Mouse (Mus musculus) bone marrow macrophage, adult 2 months (primary cell): Measurements from ENCODE around the gene Sapcd1. TPM values are rescaled to one million over a fixed set of nuclear protein-coding genes. Genes with fewer than 3 reads are reported as not detected.

ENCODE experiments used
- H3K27ac ChIP-seq: 2 replicates; pipeline ENCODE4 v1.5.1; 2012; ENCODE audit warnings: low read depth, low read length; ENCODE audit not compliant: insufficient read depth
- H3K4me1 ChIP-seq: 2 replicates; pipeline ENCODE4 v1.6.1; 2012; ENCODE audit warnings: low read length; ENCODE audit not compliant: control insufficient read depth, insufficient read depth
- H3K4me3 ChIP-seq: 2 replicates; pipeline ENCODE4 v1.5.1; 2012; ENCODE audit warnings: mild to moderate bottlenecking, low read length, moderate library complexity; ENCODE audit not compliant: insufficient read depth
- CTCF ChIP-seq: IDR thresholded peaks from 2 replicates; pipeline ENCODE4 v1.5.1; 2012; ENCODE audit warnings: low read depth, mild to moderate bottlenecking, low read length, moderate library complexity
- POLR2A ChIP-seq: IDR thresholded peaks from 2 replicates; pipeline ENCODE4 v1.6.1; 2012; ENCODE audit warnings: mild to moderate bottlenecking, low read depth, low read length, borderline replicate concordance
- polyA plus RNA-seq: library from polyadenylated mRNA; stranded (reverse); fragments of >200 nt; gene quantifications from 2 replicates; pipeline ENCODE4 v1.2.4, GENCODE M21; 2012; ENCODE audit not compliant: missing spikeins, insufficient read depth, insufficient read length

Sapcd1 gene
- polyA plus RNA-seq, 1 experiment, result not detected

- Histone ChIP-seq H3K27ac (no peak overlapping the region), H3K4me1 (peaks cover 26% of the 10 kb centered on the region), H3K4me3 (no peak overlapping the region)
- TF ChIP-seq POLR2A (no peak), CTCF (no peak)
Measured at GRCm38 (mm10) chr17:35021842-35022477, 5.9 kb downstream of the Sapcd1 start.

GRCm38 (mm10) chr17:35021163-35021808 is 6.5 kb downstream of the Sapcd1 start:
- peaks cover 26% of the 10 kb centered on the region for H3K4me1 ChIP-seq
- no peak overlapping the region for H3K4me3 ChIP-seq
- TF ChIP-seq POLR2A (no peak), CTCF (peak; percentile 92)
- H3K27ac ChIP-seq, result no peak overlapping the region

- peaks cover 26% of the 10 kb centered on the region for H3K4me1 ChIP-seq
- TF ChIP-seq POLR2A, result no peak
- TF ChIP-seq CTCF, result no peak
Measured at GRCm38 (mm10) chr17:35020551-35020950, 7.3 kb downstream of the Sapcd1 start.

GRCm38 (mm10) chr17:35019894-35020293 is 7.9 kb downstream of the Sapcd1 start:
- no peak overlapping the region for H3K4me3 ChIP-seq
- H3K27ac ChIP-seq, result no peak overlapping the region
- TF ChIP-seq CTCF, result no peak
- no peak for TF ChIP-seq POLR2A
- H3K4me1 ChIP-seq, result peaks cover 23% of the 10 kb centered on the region

More at GRCm38 (mm10) chr17:35020551-35020950, 7.3 kb downstream of the Sapcd1 start:
- Histone ChIP-seq H3K27ac (no peak overlapping the region), H3K4me3 (no peak overlapping the region)

DNA sequence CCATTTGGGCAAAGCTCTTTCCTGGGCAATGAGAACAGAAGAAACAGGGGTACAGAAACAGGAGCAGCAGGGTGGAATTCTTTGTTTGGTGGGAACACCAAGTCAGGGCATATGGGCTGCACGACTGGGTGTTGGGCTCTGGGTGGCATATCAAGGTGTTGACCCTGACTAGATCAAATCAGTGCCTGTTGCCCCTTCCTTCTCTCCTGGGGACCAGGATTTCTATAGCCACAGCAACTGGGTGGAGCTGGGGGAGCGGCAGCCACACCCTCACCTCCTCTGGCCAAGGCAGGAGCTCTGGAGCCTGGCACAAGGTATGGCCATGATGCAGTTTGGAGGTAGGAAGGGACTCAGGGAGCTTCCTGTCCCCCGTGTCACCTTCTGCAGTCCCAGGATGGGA is 9.6 kb downstream of the Sapcd1 start:
- Histone ChIP-seq H3K4me3 (no peak overlapping the region), H3K4me1 (peaks cover 7% of the 10 kb centered on the region), H3K27ac (no peak overlapping the region)
- TF ChIP-seq CTCF (no peak), POLR2A (no peak)

DNA sequence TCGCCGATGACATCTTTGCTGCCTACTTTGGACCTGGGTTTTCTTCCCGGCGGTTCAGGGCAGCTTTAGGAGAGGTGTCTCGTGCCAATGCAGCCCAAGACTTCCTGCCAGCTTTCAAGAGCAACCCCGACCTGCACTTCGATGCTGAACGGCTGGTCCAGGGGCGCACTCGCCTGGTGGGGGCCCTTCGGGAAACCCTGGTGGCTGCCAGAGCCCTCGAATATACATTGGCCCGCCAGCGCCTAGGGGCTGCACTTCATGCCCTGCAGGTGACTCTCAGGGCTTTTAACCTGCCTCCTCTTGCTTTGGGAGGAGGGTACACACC is 10.1 kb downstream of the Sapcd1 start:
- Histone ChIP-seq H3K4me3 (no peak overlapping the region), H3K27ac (no peak overlapping the region), H3K4me1 (peaks cover 6% of the 10 kb centered on the region)
- no peak for TF ChIP-seq CTCF
- no peak for TF ChIP-seq POLR2A

- no peak overlapping the region for H3K27ac ChIP-seq
- H3K4me1 ChIP-seq, result peaks cover 6% of the 10 kb centered on the region
- no peak overlapping the region for H3K4me3 ChIP-seq
- TF ChIP-seq POLR2A (no peak), CTCF (no peak)
Measured at GRCm38 (mm10) chr17:35016791-35017705, 10.8 kb downstream of the Sapcd1 start.

DNA sequence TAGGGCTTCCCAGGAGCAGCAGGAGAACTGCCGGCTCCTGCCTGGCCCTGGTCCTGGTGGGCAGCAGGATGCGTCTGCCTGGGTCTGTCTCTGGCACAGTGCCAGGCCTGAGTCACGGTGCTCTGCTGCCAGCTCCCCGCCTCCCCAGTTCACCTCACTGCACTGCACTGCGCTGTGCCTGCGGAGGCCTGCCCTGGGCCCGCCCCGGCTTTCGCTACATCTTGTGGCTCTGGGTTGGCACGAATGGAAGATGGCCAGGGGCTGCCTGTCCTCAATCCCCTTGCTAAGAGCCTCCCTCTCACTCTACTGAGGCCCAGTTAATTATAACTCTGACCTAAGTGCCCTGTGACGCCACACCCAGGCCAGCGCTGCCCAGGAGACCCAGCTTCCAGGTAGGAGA is 11.4 kb downstream of the Sapcd1 start, which contains the start of gene Vwa7:
Gene Vwa7, plus strand, starts transcription at position 204 of the 400 bp plus-strand sequence.
- H3K4me1 ChIP-seq, result peaks cover 2% of the 10 kb centered on the region
- H3K27ac ChIP-seq, result no peak within 1 kb of the TSS
- TF ChIP-seq CTCF, result no peak
- TF ChIP-seq POLR2A, result no peak
- H3K4me3 ChIP-seq, result no peak within 1 kb of the TSS

DNA sequence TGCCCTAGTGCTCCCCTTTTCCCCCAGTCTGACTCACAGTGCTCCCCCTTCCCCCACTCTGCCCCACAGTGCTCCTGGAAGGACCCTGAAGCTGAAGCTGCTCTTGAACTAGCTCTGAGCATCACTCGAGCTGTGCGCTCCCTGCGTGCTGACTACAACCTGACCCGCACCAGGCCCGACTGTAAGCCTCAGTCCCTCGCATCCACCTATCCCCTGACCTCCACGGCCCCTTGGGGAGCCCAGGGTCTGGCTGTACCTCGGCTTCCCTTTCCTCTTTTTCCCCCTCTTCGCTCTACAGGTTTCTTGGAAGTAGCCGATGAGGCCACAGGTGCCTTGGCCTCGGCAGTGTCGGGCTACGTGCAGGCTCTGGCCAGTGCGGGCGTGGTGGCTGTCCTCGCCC is 12.5 kb downstream of the Sapcd1 start:
- Histone ChIP-seq H3K4me3 (no peak overlapping the region), H3K4me1 (no peaks in the 10 kb centered on the region), H3K27ac (no peak overlapping the region)
- no peak for TF ChIP-seq POLR2A
- TF ChIP-seq CTCF, result no peak
